Mouse (Mus musculus) heart, embryonic 14.5 days (tissue): Measurements from ENCODE around the gene Sox2. TPM values are rescaled to one million over a fixed set of nuclear protein-coding genes. Genes with fewer than 3 reads are reported as not detected.

Source experiments
- ATAC-seq: fragments of 200-750 bp; cut with Nextera tagmentation; 2 replicates; pipeline ENCODE4 v1.8.0; 2017; ENCODE audit warnings: low read depth, moderate TSS enrichment; ENCODE audit not compliant: insufficient number of reproducible peaks, insufficient read depth, low FRiP score
- H3K27ac ChIP-seq, 2 experiments: fragments of 200-500 bp in 1 of 2; fragments of 300-500 bp in 1 of 2; sonication (generic) in 1 of 2; replicated peaks in 1 of 2; 2 replicates each; pipeline ENCODE4 v1.5.1; 2012 to 2014; ENCODE audit warnings: low read depth in 2 of 2, low read length in 2 of 2, control low read depth in 1 of 2, mild to moderate bottlenecking in 1 of 2, mixed read lengths in 1 of 2; ENCODE audit not compliant: control insufficient read depth in 1 of 2, insufficient read depth in 1 of 2
- H3K27me3 ChIP-seq: fragments of 300-500 bp; sonication (generic); 2 replicates; pipeline ENCODE4 v1.6.1; 2014; ENCODE audit warnings: mild to moderate bottlenecking, low read length, control low read depth; ENCODE audit not compliant: control insufficient read depth, insufficient read depth
- H3K36me3 ChIP-seq: fragments of 300-500 bp; sonication (generic); 2 replicates; pipeline ENCODE4 v1.6.1; 2014; ENCODE audit warnings: mild to moderate bottlenecking, control low read depth, low read length, mixed read lengths; ENCODE audit not compliant: control insufficient read depth, insufficient read depth
- H3K4me1 ChIP-seq, 2 experiments: fragments of 200-500 bp in 1 of 2; fragments of 300-500 bp in 1 of 2; sonication (generic) in 1 of 2; 2 replicates each; pipeline ENCODE4 v1.6.1; 2012 to 2014; ENCODE audit warnings: low read length in 2 of 2, control low read depth in 1 of 2, mixed read lengths in 1 of 2; ENCODE audit not compliant: control insufficient read depth in 2 of 2, insufficient read depth in 2 of 2
- H3K4me2 ChIP-seq: fragments of 300-500 bp; sonication (generic); 2 replicates; pipeline ENCODE4 v1.6.1; 2014; ENCODE audit warnings: mild to moderate bottlenecking, low read length
- H3K4me3 ChIP-seq, 2 experiments: fragments of 200-500 bp in 1 of 2; fragments of 300-500 bp in 1 of 2; sonication (generic) in 1 of 2; 2 replicates each; pipeline ENCODE4 v1.5.1; 2012 to 2014; ENCODE audit warnings: low read length in 2 of 2, mild to moderate bottlenecking in 2 of 2, control low read depth in 1 of 2, low read depth in 1 of 2, moderate library complexity in 1 of 2; ENCODE audit not compliant: control insufficient read depth in 1 of 2, insufficient read depth in 1 of 2
- H3K9ac ChIP-seq: fragments of 300-500 bp; sonication (generic); 2 replicates; pipeline ENCODE4 v1.6.1; 2014; ENCODE audit warnings: mild to moderate bottlenecking, low read length
- H3K9me3 ChIP-seq: fragments of 300-500 bp; sonication (generic); 2 replicates; pipeline ENCODE4 v1.6.1; 2016; ENCODE audit warnings: low read length, control low read depth; ENCODE audit not compliant: control insufficient read depth
- WGBS: fragments of 180-500 bp; shearing (Covaris S2); extraction: QIAGEN DNeasy Blood & Tissue Kit; methylation state at CpG from one replicate; pipeline ENCODE4 v1.1.7; 2014; 5-methylcytosine and 5-hydroxymethylcytosine counted together
- polyA plus RNA-seq: library from polyadenylated mRNA; unstranded; fragments of >200 nt; fragmentation: Nextera tagmentation; extraction: Ambion mirVana; gene quantifications from 2 replicates; pipeline ENCODE4 v1.2.1, GENCODE M21; 2014

Sox2 gene
- polyA plus RNA-seq, 1 experiment from 2014 or later = 0.24 TPM

DNA sequence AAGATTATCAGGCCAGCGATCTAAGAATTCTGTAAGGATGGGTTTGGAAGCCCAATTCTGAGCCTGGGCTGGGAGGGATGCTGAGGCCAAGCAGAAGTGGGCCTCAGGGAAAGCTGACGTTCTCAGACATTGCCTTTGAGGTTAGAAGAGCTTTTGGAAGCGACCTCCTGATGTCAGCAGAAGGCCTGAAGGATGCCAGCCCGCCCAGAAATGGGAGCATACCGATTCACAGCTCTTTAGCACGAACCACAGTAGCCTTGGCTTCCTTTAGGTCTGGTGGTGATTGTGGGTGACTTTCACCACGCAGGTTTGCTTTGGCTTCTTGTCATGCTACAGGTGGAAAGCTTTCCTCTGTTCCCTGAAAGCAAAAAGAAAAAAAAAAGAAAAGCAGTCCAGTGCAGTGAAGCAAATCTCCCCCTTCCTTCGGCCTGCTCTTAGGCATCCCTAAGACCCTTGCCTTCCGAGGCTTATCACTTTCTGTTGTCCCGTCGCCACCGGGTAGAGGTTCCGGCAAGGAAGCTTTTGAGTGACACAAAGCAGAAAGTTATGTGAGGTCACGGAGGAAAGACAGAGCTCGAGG, 6.6 kb upstream of the Sox2 start:
- Histone ChIP-seq H3K9me3 (no peaks in the 10 kb centered on the region), H3K4me3 (no peak overlapping the region), H3K4me2 (no peak overlapping the region), H3K36me3 (no peaks in the 10 kb centered on the region), H3K4me1 (peaks cover 8 to 11% of the 10 kb centered on the region in 2 experiments; a peak in 3 of 4 replicates), H3K27ac (no peak overlapping the region), H3K27me3 (peaks cover 96% of the 10 kb centered on the region), H3K9ac (no peak overlapping the region)
- no peak for ATAC-seq
- 5% methylated on average over 15 of the region's 15 CpGs for WGBS

DNA sequence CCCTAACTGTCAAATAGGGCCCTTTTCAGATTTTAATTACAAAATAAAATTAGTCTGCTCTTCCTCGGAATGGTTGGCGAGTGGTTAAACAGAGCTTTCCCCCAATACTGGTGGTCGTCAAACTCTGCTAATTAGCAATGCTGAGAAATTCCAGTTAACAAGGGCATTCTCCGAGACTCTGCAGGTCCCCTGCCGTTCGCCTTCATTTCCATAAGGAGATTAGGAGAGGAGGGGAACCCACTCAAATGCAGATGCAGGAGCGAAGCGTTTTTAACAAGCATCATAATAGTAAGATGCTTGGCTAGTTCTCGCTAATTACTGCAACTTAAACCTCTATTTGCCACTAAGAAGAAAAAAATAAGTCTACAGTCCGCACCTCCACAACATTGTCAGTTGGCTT, 4.0 kb upstream of the Sox2 start:
- WGBS = 2% methylated on average over 10 of the region's 10 CpGs
- no peak overlapping the region for H3K9ac ChIP-seq
- no peak overlapping the region for H3K4me2 ChIP-seq
- peaks cover 96% of the 10 kb centered on the region for H3K27me3 ChIP-seq
- H3K36me3 ChIP-seq = no peaks in the 10 kb centered on the region
- H3K4me1 ChIP-seq = peaks cover 16 to 27% of the 10 kb centered on the region in 2 experiments; a peak in 3 of 4 replicates
- no peak for ATAC-seq
- no peaks in the 10 kb centered on the region for H3K9me3 ChIP-seq
- no peak overlapping the region for H3K27ac ChIP-seq
- H3K4me3 ChIP-seq = no peak overlapping the region

DNA sequence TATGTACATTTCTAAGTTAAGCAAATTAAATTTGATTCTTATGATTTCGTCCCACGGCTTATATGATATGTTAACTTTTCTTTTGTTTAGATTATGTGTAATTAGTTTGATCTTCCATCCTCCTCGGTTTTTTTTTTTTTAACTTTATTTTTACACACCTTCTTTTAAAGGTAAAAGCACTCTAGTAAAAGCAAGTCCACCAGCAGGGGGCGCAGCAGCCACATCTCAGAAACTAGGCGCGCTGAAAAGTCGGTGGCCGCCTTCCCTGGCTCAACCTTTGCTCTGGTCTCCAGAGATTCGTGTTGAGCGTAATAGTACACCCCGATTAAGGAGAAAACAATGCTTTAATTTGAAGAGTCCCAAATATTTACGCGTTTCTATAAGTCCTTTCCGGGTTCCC, 2.5 kb upstream of the Sox2 start:
- Histone ChIP-seq H3K4me1 (peaks cover 8 to 19% of the 10 kb centered on the region in 2 experiments; a peak in 3 of 4 replicates), H3K4me3 (no peak overlapping the region), H3K36me3 (no peaks in the 10 kb centered on the region), H3K4me2 (no peak overlapping the region), H3K27ac (no peak overlapping the region), H3K27me3 (peaks cover 90% of the 10 kb centered on the region), H3K9ac (no peak overlapping the region), H3K9me3 (no peaks in the 10 kb centered on the region)
- ATAC-seq = no peak
- under 1% methylated on average over 14 of the region's 14 CpGs for WGBS

- H3K4me3 ChIP-seq = peak overlapping the region in 1 of 2 experiments; percentile 41; a peak in 3 of 4 replicates
- ATAC-seq = no peak
- WGBS = 2% methylated on average over 19 of the region's 19 CpGs
Observed at GRCm38 (mm10) chr3:34648105-34648832, 1.9 kb upstream of the Sox2 start.

GRCm38 (mm10) chr3:34648833-34649719, 1.1 kb upstream of the Sox2 start:
- H3K4me3 ChIP-seq = peak overlapping the region; percentile 11 to 41
- 1% methylated on average over 50 of the region's 50 CpGs for WGBS

More at GRCm38 (mm10) chr3:34648105-34648832, 1.9 kb upstream of the Sox2 start:
- Histone ChIP-seq H3K4me1 (peaks cover 8 to 19% of the 10 kb centered on the region in 2 experiments; a peak in 3 of 4 replicates), H3K9me3 (no peaks in the 10 kb centered on the region), H3K27me3 (peaks cover 90% of the 10 kb centered on the region), H3K27ac (no peak overlapping the region), H3K4me2 (peak overlapping the region; percentile 71), H3K36me3 (no peaks in the 10 kb centered on the region), H3K9ac (no peak overlapping the region)

DNA sequence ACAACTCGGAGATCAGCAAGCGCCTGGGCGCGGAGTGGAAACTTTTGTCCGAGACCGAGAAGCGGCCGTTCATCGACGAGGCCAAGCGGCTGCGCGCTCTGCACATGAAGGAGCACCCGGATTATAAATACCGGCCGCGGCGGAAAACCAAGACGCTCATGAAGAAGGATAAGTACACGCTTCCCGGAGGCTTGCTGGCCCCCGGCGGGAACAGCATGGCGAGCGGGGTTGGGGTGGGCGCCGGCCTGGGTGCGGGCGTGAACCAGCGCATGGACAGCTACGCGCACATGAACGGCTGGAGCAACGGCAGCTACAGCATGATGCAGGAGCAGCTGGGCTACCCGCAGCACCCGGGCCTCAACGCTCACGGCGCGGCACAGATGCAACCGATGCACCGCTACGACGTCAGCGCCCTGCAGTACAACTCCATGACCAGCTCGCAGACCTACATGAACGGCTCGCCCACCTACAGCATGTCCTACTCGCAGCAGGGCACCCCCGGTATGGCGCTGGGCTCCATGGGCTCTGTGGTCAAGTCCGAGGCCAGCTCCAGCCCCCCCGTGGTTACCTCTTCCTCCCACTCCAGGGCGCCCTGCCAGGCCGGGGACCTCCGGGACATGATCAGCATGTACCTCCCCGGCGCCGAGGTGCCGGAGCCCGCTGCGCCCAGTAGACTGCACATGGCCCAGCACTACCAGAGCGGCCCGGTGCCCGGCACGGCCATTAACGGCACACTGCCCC, 586 bp downstream of the Sox2 start:
- WGBS = under 1% methylated on average over 67 of the region's 67 CpGs

More at GRCm38 (mm10) chr3:34648833-34649719, 1.1 kb upstream of the Sox2 start:
- peaks cover 90% of the 10 kb centered on the region for H3K27me3 ChIP-seq
- peak overlapping the region; percentile 71 for H3K4me2 ChIP-seq
- peaks cover 8 to 19% of the 10 kb centered on the region in 2 experiments; a peak in 3 of 4 replicates for H3K4me1 ChIP-seq
- H3K9ac ChIP-seq = 0 out of 2 replicates have a peak overlapping the region, but pooled peaks have one; percentile 21
- H3K36me3 ChIP-seq = no peaks in the 10 kb centered on the region
- H3K9me3 ChIP-seq = no peaks in the 10 kb centered on the region
- ATAC-seq = peak; percentile 13; the same call in 1 of the 2 replicates
- H3K27ac ChIP-seq = no peak overlapping the region

More for the DNA sequence above, 586 bp downstream of the Sox2 start:
- no peaks in the 10 kb centered on the region for H3K9me3 ChIP-seq
- peaks cover 8 to 19% of the 10 kb centered on the region in 2 experiments; a peak in 3 of 4 replicates for H3K4me1 ChIP-seq
- no peaks in the 10 kb centered on the region for H3K36me3 ChIP-seq
- ATAC-seq = no peak
- peak overlapping the region; percentile 71 for H3K4me2 ChIP-seq
- H3K9ac ChIP-seq = 0 out of 2 replicates have a peak overlapping the region, but pooled peaks have one; percentile 45
- H3K27me3 ChIP-seq = peaks cover 91% of the 10 kb centered on the region
- peak overlapping the region; percentile 41 to 43 for H3K4me3 ChIP-seq
- H3K27ac ChIP-seq = no peak overlapping the region
